Mouse (Mus musculus) left cerebral cortex, adult 2 months (tissue): ENCODE measurements around the gene Cdk14. TPM values are rescaled to one million over a fixed set of nuclear protein-coding genes. Genes with fewer than 3 reads are reported as not detected.

ENCODE experiments used
- DNase-seq, 2 experiments: peaks; one replicate each; pipeline ENCODE4 v3.0.0; 2021 to 2022; ENCODE audit warnings: low spot score in 2 of 2, mixed read lengths in 1 of 2; ENCODE audit errors: extremely low spot score in 1 of 2
- H3K27ac ChIP-seq: fragments of 200-600 bp; 2 replicates; pipeline ENCODE4 v1.8.1; 2022
- H3K4me3 ChIP-seq: fragments of 200-600 bp; 2 replicates; pipeline ENCODE4 v1.8.1; 2022
- CTCF ChIP-seq: fragments of 200-600 bp; IDR thresholded peaks from 2 replicates; pipeline ENCODE4 v1.8.1; 2022; ENCODE audit warnings: antibody characterized with exemption, mild to moderate bottlenecking, moderate library complexity
- intact Hi-C: fragments of 180-260 bp; cut with DNase I; formaldehyde crosslinking; loops from one replicate; pipeline ENCODE4 v1.15.1; 2025
- total RNA-seq, 2 experiments: library from RNA; stranded (reverse); gene quantifications; 2 replicates each; pipeline ENCODE4 v1.2.3; 2021

The Cdk14 gene
- total RNA-seq, 2 experiments from 2014 or later, result 199 to 207 TPM

DNA sequence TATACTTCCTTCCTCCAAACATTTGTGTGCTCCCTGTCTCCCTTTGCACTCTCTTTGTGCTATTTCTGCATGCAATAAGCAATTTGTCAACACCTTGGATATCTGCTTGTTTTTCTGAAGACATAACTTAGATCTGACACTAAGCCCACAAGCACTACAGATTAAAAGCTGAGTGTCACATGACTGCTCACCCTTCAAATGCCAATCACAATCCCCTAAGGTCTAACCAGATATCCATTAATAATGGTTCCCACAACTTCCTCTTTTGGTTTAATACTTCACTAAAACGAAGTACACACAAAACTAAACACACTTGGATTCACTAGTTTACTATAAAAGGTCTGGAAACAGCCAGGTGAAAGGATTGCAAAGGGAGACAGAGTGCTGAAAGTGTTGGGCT is 348.6 kb downstream of the Cdk14 start:
- no peak for TF ChIP-seq CTCF
- H3K27ac ChIP-seq, result no peak overlapping the region
- intact Hi-C loops, result no loop called here
- DNase-seq, result no peak
- H3K4me3 ChIP-seq, result no peak overlapping the region

GRCm38 (mm10) chr5:5064686-5065085 is 355.4 kb downstream of the Cdk14 start:
- no peak for DNase-seq
- H3K4me3 ChIP-seq, result no peak overlapping the region
- H3K27ac ChIP-seq, result no peak overlapping the region
- no peak for TF ChIP-seq CTCF
- intact Hi-C loops, result no loop called here

- TF ChIP-seq CTCF, result no peak
- H3K27ac ChIP-seq, result no peak overlapping the region
- no peak for DNase-seq
- intact Hi-C loops, result no loop called here
- no peak overlapping the region for H3K4me3 ChIP-seq
Observed at GRCm38 (mm10) chr5:5056102-5056883, 363.8 kb downstream of the Cdk14 start.

GRCm38 (mm10) chr5:5055494-5055893 is 364.6 kb downstream of the Cdk14 start:
- no peak for TF ChIP-seq CTCF
- intact Hi-C loops, result no loop called here
- Histone ChIP-seq H3K4me3 (no peak overlapping the region), H3K27ac (no peak overlapping the region)
- no peak for DNase-seq

- no peak overlapping the region for H3K27ac ChIP-seq
- no peak for TF ChIP-seq CTCF
- H3K4me3 ChIP-seq, result no peak overlapping the region
- no peak for DNase-seq
- intact Hi-C loops, result no loop called here
Observed at GRCm38 (mm10) chr5:5054270-5054669, 365.8 kb downstream of the Cdk14 start.

DNA sequence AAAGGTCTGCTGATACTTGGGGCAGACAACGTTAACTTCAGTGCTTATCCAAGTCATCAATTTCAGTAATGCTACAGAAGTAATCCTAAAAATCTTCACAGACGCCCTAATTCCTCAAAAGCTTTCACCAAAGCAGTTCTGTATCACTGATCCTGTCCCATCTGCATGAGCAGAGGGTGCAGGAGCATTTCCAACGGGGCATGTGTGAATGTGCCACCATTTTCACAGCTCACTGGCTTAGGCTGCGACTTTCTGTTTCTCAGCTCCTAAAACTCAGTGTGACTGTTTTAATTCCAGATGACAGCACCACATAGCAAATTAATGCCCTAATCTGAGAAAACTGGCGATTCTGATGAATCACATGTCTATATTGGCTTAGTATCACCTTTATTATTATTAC is 375.8 kb downstream of the Cdk14 start:
- TF ChIP-seq CTCF, result no peak
- no peak for DNase-seq
- intact Hi-C loops, result no loop called here
- Histone ChIP-seq H3K4me3 (no peak overlapping the region), H3K27ac (no peak overlapping the region)

GRCm38 (mm10) chr5:5042735-5043134 is 377.4 kb downstream of the Cdk14 start:
- no peak for TF ChIP-seq CTCF
- no peak for DNase-seq
- Histone ChIP-seq H3K4me3 (no peak overlapping the region), H3K27ac (no peak overlapping the region)
- intact Hi-C loops, result no loop called here

GRCm38 (mm10) chr5:5041480-5041879 is 378.6 kb downstream of the Cdk14 start:
- no peak for TF ChIP-seq CTCF
- no peak overlapping the region for H3K27ac ChIP-seq
- intact Hi-C loops, result no loop called here
- H3K4me3 ChIP-seq, result no peak overlapping the region
- DNase-seq, result no peak

DNA sequence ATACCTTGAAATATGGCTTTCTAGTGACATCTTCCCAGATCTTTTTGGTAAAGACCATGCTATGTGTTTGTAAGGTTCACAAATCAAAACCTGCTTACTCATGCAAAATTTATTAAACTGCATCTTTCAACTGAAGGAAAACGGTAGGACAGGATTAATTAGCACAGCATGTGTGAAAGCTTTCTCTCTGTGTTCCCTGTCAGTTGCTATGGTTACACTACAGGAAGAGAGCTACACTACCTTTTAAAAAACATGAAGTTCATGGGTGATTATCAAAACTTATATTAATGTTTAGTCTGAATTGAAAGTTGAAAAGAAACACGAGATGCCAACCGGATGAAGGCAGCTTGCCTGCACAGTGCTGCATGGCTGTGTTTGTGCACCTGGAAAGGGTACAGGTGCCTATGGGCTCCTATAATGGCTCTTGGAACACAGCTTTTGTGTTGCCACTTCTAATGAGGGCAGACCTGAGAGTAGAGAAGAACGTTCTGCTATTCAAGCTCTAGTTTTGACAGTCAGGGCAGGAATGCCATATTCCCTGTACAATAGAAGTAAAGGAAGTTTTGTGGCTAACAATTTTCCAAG is 380.3 kb downstream of the Cdk14 start:
- no peak for DNase-seq
- no peak for TF ChIP-seq CTCF
- intact Hi-C loops, result no loop called here
- H3K4me3 ChIP-seq, result no peak overlapping the region
- no peak overlapping the region for H3K27ac ChIP-seq

DNA sequence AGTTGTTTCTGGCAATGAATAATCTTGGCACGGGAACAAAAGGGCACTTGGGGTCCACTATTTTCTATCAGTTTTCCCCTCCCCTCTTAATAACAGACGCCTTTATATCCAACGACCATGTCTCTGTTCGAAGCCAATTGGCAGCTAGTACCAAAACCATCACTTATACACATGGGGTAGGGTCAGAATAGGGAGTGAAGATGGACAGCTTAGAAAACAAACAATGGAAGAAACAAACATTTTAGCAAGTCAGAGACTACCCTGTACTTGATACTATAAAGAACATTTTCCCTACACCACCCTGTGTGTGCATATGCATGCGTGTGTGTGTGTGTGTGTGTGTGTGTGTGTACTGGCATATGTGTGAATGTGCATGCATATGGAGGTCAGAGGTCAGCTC is 386.7 kb downstream of the Cdk14 start:
- no peak for TF ChIP-seq CTCF
- Histone ChIP-seq H3K27ac (no peak overlapping the region), H3K4me3 (no peak overlapping the region)
- DNase-seq, result no peak
- intact Hi-C loops, result no loop called here

DNA sequence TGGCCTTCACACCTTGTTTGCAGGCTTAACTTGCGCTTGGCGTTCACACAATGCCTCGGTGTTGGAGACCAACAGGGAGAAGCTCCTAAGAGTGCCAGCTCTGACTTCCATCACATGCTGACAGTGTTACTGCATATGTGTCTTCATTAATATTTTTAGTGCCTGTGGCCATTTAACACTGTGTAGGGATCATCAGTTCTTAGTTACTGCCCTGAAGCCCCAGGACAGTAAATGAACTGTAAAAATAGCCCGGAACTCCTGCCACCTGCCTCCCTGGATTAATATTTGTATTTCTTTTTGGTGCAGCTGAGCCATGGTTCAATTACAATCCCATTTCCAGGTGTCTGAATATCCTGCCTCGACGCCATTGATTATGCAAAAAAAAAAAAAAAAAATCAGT is 387.3 kb downstream of the Cdk14 start:
- Histone ChIP-seq H3K4me3 (no peak overlapping the region), H3K27ac (no peak overlapping the region)
- no peak for TF ChIP-seq CTCF
- no peak for DNase-seq
- intact Hi-C loops, result no loop called here

DNA sequence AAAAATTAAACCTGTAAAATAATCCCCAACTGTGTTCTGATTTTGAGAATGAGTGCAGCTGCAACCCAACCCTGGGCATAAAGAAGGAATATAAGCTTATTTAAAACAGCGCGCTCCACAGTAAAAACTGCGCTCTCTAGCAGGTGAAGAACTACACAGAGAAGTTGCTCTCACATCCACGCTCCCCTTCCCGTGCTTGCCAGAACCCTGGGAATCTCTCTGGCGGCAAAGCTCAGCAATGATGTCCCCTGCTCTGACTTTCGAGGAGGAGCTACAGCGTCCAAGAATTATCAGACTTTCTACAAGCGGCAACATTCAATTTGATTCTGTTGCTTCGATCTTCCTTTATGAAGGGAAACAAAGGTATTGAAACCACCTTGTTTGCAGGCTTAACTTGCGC is 387.7 kb downstream of the Cdk14 start:
- no peak for TF ChIP-seq CTCF
- intact Hi-C loops, result no loop called here
- no peak overlapping the region for H3K4me3 ChIP-seq
- no peak for DNase-seq
- H3K27ac ChIP-seq, result no peak overlapping the region

DNA sequence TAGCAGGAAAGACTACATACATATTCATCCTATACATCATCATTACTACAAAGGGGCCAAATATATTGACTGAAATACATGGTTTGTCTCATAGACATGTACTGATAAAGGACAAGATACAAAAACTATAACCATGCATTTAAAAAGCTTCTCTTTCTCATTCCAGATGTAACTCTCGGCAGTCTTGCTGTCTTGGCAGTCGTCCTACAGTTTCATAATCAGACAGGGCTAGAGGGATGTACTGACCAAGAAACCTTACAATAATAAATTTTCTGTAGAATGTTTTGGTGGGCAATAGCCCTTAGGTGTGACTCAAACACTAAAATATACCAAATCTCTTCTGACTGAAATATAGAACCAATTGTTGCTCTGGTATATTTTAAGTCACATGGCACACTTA is 389.7 kb downstream of the Cdk14 start:
- no peak for DNase-seq

More for the DNA sequence above, 389.7 kb downstream of the Cdk14 start:
- no peak for TF ChIP-seq CTCF
- intact Hi-C loops, result no loop called here
- Histone ChIP-seq H3K27ac (no peak overlapping the region), H3K4me3 (no peak overlapping the region)
